Mouse (Mus musculus) retina, embryonic 14.5 days (tissue): Measurements from ENCODE around the gene Pdgfc.
"Not testable (repeated sequence)": the region's sequence is repeated elsewhere in the genome, so short reads cannot be mapped to it uniquely, and the experiment has no call there.

Experiments
- DNase-seq: peaks from one replicate; pipeline ENCODE4 v3.0.0-alpha.2; 2015; ENCODE audit warnings: low spot score

Pdgfc gene

DNA sequence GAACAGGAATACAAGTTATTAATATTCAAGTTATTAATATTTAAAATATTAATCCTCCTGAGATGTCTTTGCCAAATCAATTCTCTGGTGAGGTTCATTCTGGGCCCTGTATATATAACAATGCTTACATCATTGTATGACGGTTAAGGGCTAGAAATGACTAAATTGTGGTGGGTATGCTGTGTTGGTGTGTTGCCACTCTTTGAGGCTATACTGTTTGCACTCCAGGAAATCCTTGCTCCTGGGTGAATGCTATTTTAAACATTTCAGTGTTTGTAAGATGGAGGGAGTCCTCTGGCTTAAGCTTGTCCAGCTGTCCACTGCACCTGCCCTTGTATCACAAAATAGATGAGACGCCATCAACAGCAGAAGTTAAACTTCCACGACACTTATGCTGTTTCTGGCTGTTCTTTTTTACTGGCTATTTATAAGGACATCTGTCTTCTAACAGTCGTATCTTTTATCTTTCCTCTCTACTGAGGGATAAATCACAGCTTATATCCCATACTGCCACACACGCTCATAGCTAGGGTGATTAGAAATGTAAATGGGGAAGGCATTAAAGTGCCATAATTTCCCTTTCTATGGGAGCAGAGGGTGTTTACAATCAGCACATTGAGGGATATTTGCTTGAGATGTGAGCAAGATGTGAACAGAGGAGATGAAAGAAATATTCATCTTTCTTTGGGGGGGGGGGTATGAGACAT lies 9.3 kb downstream of the Pdgfc start:
- DNase-seq, result no peak

DNA sequence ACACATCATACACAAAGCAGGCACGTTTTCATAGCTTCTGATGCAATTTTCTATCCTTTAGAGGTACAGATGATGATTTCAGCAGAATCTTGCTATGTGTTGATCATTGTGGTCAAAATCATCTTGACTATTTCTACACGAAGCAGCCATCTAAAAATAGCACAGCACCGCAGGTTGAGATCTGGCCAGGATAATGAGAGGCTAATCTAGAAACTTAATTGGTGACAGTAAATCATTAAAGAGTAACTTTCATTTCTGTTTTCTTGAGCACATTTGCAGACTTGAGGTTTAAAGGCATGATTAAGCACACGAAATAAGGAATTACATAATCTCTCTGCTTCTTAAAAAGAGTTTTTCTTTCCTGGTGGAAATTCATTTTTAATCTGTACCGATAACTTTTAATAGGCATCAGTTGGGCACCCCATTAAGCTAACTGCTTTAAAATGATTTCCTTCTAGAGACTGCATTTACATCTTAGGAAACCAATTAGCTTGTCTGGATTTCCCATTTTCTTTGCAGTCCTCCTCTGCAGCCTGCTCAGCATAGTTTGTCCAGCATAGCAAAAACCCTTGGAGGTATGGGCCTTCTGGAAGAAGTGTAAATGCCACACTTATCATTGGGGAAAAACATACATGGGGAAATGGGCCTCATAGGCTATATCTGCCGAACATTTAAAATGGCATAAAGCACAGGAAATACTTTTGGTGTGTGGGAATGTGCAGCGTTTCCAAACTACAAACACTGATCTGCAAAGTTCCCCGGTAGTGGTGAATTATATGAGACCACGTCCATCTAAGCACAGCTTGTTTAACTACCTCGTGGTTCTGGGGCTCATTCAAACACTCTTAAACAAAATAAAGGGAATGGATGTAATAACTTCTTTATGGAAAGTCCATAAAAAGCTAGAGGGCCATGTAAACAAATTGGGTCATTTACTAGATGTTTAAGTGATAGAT lies 10.7 kb downstream of the Pdgfc start:
- no peak for DNase-seq

DNA sequence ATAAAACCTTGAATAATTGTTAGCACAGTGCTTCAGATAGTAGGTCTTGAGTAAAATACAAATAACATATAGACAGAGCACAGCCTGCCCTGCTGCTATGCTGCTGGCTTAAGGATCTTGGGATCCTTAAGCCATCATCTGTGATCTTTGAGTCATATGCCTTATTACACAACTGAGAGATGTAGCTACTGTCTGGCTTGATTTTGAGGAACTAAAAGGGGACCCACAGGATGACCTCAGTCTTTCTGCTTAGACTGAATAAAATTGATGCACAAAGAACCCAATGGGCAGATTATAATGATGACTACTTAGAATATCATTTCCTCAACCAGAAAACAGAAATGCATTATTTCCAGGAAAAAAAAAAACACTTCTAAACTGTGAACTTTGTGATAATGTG lies 15.3 kb downstream of the Pdgfc start:
- DNase-seq, result no peak

DNA sequence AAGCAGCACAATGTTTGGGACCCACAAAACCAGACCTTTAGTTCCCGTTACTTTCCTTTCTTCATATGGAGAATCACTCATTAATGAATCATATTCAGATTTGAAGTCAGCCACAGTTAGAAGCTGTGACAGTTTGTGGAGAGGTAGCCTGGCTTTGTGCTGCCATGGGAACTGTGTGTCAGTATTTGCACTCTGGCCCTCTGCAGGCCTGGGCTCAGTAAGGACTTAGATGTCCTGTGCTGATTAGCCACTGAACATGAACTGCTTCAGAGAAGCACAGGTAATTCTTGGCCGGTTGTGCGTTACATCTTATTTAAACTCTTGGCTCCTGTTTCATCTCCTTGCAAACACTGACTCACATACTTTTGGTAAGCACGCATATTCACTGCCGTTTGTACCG lies 16.2 kb downstream of the Pdgfc start:
- no peak for DNase-seq

DNA sequence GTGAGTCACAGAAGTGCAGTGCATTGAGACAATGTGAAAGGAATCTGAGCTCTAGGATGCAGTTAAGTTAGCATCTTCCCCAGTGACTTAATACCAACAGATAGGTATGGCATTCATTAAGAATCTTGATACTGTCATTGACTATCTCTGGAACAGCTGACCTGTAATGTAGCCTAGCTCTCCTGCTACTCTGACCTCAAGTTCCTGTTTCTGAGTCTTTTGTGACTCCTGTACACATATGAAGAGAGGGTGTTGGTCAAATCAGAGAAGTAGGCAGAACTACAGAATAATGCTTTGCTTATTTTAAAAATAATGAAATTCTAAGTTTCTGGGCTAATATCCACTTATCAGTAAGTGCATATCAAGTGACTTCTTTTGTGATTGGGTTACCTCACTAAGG lies 17.9 kb downstream of the Pdgfc start:
- DNase-seq, result no peak

DNA sequence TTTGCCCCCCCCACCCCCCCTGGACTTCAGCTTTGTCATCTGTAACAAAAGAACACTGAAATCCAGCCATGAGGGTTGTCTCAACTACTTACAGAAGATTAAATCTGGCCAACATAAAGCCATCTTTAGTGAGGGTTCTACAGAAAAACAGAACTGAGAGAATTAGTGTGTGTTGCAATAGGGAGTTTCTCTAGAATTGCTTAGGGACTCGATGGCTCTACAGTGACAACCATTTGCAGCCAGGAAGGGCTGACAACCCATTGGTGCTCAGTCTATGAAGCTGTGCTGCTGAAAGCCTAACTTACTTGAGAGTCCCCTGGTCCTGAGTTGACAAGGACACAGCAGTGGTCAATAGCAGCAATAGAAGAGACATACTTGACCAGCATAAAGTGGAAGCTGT lies 21.5 kb downstream of the Pdgfc start:
- no peak for DNase-seq

DNA sequence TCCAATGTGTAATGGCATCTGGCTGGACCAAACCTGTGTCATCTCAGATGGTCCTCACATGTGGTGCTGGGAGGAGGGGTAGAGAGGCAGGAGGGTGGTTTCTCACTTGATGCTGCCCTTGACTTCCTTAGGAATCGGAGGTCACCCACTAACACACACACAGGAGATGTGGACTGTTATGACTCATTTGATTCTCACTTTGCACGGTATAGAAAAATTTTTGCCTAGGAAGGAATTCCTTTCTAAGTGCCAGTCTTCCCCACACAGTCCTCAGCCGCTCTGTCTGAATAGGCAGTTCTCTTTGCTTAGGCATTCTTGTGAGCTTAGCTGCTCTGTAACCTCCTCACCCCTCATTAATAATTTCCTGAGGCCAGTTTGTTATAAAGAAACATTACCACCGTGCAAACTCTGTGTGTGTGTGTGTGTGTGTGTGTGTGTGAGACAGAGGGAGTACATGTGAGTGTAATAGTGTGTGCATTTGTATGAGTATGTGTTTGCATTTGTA lies 22.4 kb downstream of the Pdgfc start:
- no peak for DNase-seq

DNA sequence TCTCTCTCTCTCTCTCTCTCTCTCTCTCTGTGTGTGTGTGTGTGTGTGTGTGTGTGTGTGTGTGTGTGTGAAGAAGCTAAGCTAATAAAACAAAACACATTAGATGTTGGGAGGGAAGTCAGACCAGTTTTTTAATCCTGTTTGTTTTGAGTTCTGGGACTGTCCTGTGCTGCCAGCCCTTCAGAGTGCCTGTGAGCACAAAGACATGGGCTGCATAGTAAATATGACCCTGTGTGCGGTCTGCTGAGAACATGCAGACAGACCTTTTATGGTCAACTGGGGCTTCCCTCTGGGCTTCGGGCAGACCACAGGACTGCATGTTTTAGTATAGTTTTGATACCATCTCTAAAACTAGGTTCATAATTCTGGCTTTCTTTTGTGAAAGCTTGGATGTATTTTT lies 32.3 kb downstream of the Pdgfc start:
- no peak for DNase-seq

DNA sequence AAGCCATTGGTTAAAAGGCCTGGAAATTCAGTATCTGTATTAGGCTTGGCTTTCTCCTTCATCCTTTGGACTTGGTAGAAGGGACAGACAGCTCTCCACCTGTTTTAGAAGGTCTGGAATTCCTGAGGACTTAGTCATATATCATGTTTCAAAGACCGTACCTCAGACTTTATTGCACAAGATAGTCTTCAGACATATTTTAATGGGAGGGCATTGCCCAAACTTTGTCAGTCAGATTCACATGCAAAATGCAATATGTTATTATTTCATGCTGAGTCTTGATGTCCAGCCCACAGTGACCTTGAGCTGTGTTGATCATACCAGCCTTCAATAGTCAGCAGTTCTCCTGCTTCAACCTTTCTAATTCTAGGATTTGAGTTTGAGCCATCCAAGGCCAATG lies 64.9 kb downstream of the Pdgfc start:
- DNase-seq, result no peak

DNA sequence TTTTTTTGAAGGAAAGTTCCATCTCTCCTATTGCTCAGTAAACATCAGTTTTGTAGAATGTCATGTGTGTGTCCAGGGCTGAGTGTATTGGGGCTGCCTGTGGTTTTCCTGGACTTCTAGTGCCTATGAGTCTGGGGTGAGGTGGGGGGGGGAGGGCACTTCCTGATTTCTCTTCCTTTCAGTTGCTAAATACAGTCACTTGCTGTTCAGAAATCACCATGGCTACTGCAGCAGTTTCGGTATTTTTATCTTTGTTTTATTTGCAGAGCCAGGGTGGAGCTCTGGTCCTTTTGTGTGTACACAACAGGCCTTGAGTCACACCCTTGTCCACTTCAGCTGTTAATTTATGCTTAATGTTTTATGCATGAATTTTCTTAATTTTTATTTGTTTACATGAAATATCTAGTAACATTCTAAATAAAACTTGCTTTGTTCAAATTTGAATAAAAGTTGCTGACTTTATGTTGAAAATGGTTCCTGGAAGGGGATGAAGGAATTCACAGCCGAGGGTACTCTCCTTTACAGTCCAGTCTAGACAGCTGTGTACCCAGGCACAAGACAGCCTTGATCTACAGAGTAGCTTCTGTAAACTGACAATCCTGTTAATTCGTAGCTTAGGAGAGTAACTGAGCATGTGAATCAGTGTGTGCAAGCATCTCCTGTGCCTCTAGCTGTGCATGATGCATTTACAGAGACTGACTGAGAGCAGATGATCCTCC lies 66.1 kb downstream of the Pdgfc start:
- peak; percentile 13 for DNase-seq

DNA sequence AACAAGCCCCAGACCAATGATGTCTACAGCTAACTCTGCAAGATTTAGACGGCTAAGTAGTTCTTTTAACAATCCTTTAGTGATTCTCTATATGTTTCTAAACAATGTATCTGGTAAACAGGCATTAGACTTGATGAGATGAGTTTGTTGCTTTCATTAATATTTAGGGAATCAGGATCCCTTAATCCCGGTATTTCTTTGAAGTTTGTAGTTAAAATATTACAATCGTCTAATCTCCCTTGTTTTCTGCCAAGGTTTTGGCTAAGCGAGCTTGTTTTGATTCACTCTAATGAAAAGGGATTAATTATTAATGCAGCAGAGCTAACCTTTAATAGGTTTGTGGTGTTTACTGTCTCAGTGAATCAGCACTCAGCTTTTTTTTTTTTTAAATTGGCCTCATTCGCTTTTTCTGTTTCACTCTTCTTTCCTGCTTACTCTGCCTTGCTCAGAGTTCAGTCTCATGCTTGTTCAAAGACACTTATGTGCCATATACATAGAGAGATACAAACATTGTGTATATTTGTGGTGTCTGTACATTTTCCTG lies 66.7 kb downstream of the Pdgfc start:
- peak; percentile 9 for DNase-seq

DNA sequence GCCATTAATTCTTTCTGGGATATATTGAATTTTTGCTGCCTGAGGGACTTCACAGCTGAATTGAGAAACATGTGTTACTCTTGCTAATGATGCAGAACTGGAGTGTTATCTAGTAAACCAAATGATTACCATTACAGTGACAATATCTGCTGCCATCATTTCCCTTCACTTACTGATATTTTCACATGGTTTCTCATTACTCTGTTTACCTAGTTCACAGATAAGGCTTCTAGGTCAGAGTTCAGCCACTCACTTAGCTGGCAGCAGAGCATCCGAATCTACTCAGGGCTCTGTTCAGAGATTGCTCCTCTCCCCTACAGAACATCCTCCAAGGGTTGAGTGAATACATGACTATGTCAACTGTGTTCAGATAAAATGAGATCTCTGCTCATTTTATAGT lies 71.3 kb downstream of the Pdgfc start:
- DNase-seq, result no peak

DNA sequence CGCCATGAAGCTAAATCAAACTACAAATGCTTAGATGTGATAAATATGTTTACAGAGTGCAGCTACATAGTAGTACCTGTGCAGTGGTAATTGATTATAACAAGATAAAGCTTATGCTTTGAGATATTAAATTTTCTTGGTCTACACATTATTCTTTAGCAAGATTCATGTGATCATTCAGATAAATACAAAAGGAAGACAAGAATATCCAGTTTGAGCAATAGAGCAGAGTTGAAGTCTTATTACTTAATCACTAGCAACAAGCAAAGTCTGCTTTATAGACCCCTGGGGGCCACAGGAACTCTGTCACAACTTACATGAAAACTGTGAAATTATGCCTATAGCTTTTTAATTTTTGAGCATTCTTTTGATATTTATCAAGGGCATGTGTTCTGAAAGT lies 74.8 kb downstream of the Pdgfc start:
- DNase-seq, result no peak

DNA sequence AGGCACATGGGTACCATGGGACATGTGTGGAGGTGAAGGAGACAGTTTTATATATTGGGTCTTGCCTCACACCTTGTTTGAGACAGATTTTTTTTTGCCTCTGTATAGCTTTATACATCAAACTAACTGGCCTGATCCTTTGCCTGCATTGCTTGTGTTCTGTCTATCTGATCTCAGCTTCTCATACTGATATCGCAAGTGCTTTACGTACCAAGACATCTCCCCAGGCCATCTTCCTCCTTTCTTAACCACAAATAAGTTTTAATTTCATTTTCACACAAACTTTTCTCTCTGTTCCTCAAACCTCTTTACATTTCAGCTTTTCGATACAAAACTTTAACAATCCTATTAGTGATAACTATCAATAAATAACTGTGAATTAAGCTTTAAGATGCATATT lies 76.7 kb downstream of the Pdgfc start:
- DNase-seq, result no peak

DNA sequence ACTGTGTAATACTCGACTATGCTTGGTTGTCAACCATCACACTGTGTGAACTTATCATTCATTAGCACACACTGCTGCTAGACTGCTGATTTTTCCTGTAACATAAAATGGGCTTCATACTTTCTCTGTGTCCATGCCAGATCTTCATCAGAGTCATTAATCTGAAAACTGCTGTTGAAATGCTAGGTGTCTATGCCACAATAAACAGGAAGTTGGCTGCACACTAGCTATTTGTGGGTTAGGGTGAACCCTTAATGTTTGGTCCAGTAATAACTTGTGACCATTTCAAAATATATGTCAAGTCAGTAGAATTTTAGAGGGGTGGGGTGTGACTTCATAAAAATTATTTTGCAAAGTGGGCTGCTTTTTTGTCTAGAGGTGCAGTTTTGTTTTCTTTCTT lies 84.4 kb downstream of the Pdgfc start:
- DNase-seq, result no peak

DNA sequence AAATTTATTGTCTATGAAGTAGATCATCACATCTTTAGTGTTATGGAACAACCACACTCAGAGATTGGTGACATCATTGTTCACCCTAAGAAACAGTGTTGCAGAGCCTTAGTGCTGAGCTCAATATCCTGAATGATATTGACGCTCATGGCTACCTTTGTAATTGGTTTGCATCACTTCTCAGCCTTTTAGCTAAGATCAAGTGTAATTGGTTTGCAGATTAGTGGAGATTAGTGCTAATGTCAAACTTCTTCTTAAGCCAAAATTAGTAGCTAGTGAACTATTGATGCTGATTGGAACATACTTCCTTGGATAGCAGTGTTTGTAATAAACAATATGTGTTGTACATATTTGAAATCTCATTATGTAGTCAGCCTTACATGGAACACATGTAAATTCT lies 85.5 kb downstream of the Pdgfc start:
- DNase-seq, result no peak

DNA sequence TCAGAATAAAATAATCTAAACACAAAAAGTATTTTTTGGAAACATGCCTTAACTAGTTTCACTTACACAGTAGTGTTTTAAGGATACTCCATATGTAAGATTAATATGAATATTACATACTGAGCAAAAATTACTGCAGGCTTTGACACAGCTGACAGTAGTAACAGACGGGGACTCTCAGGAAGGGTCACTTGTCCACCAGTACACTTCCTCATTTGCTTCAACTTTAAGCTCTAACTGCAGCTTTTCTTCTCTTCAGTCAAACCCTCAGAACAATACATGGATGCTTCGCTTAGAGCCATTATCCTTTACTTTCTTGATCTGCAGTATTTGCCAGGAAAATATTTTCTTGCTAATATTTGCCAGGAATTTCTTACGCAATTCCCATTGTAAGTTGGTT lies 87.2 kb downstream of the Pdgfc start:
- DNase-seq, result no peak

DNA sequence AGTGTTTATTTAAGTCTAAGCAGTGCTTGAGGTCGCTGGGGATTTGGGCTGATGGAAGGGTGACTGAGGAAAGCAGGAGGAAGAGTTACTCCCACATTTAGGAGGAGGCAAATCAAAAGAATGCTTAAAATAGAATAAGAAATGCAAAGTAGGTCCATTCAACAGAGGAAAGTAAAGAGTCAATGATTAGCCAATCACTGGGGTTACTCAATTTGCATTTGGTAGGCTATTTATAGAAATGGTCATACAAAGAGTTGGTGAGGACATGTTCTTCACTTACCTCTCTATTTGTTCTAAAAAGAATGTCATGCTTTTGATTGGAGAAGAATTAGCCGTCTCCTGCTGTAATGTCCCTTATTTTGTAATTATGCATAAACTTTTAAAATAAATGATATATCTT lies 90.8 kb downstream of the Pdgfc start:
- DNase-seq, result no peak

DNA sequence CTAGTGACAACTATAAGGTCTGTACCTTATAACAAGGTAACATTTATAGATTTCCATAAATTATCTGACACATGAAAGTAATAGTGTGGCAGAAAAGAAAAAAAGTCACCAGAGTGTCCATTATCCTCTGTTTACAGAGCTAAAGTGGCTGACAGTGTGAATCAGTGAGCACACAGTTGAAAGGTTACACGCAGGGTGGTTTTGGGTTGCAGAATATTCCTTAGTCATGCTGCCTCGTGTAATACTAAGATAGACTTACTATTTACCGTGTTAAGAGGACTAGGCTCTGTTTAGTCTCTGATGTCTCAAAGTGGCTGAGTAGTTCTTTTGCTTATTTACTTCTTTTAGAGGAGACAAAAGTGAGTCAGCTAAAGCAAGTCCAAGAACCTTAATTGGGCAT lies 100.8 kb downstream of the Pdgfc start:
- DNase-seq, result no peak

DNA sequence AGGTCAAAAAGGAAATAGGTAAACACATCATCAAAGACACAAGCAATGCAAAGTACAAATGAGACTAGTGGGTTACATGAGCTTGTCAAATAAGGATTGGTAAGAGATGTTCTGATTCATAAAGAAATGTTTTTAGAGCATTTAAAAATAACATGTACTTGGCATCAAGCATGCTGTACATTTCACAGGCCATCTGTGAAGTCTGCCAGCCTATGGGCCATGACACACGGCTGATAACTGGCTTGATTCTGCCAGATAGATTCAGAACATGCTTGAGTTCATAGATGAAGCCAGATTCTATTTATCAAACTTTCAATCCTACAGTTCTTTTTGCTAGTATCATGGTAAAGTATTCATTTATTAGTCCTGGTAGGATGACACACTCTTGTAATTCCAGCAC lies 101.8 kb downstream of the Pdgfc start:
- not testable (repeated sequence) for DNase-seq

DNA sequence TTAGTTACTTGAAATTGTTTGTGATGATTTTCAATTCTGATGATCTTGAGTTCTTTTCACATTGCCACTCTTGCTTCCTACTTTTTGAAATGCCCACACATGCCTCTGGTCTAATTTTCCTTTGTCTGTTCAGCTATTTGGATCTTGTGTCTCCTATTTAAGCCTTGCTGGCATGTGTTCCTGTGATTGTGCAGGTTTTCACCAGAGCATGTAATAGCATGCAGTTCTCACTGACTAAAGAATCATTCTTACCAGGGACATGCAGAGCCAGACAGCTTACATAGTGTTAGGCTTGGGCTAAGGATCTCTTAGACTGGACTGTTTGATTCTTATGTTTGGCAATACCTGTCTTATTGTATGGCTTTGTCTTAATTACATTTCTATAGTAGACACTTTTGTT lies 107.5 kb downstream of the Pdgfc start:
- no peak for DNase-seq

DNA sequence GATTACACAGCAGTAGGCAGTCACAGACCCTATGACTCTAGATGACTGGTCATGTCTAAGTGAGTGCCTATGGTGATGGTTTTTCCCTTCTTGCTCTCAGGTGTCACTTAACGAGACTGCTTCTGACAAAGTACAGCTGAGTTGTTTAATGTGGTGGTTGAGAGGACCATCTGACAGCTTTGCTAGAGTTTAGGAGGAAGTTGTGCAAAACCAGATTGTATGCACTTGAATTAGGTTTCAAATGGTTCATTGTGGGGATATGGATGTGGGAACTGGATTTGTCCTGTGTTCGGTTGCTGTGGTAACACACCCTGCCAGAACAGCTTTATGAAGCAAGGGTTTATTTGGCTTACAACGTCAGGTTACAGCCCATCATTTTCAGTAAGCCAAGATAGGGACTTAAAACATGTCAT lies 112.9 kb downstream of the Pdgfc start:
- DNase-seq, result no peak
